Mouse (Mus musculus) myocyte (in vitro differentiated cells): ENCODE data around the gene Gm20388.

Experiments
- CEBPB ChIP-seq: IDR thresholded peaks from 2 replicates; pipeline ENCODE4 v1.6.1; 2011; ENCODE audit warnings: mild to moderate bottlenecking, moderate library complexity; ENCODE audit not compliant: poor library complexity, insufficient read depth, severe bottlenecking
- E2F4 ChIP-seq: IDR thresholded peaks from one replicate; pipeline ENCODE4 v1.6.1; 2011; ENCODE audit warnings: mild to moderate bottlenecking, control low read depth, moderate library complexity; ENCODE audit not compliant: insufficient read depth
- MAX ChIP-seq: IDR thresholded peaks from one replicate; pipeline ENCODE4 v1.6.1; 2011; ENCODE audit warnings: low read depth, mild to moderate bottlenecking, control low read depth
- MYOD1 ChIP-seq, 3 experiments: IDR thresholded peaks; one replicate each; pipeline ENCODE4 v1.6.1; 2011; ENCODE audit warnings: control low read depth in 2 of 3, low read depth in 2 of 3, mild to moderate bottlenecking in 2 of 3, moderate library complexity in 1 of 3; ENCODE audit not compliant: insufficient read length in 2 of 3, control insufficient read depth in 1 of 3
- POLR2A ChIP-seq: IDR thresholded peaks from one replicate; pipeline ENCODE4 v1.6.1; 2011; ENCODE audit warnings: low read depth, mild to moderate bottlenecking, control low read depth, moderate library complexity; ENCODE audit not compliant: insufficient read length
- REST ChIP-seq: IDR thresholded peaks from one replicate; pipeline ENCODE4 v1.6.1; 2011; ENCODE audit warnings: mild to moderate bottlenecking, control low read depth, moderate library complexity; ENCODE audit not compliant: insufficient read depth, insufficient read length
- SRF ChIP-seq: IDR thresholded peaks from one replicate; pipeline ENCODE4 v1.6.1; 2011; ENCODE audit warnings: low read depth; ENCODE audit not compliant: control insufficient read depth, insufficient read length
- TCF12 ChIP-seq: IDR thresholded peaks from one replicate; pipeline ENCODE4 v1.6.1; 2011; ENCODE audit warnings: mild to moderate bottlenecking, control low read depth; ENCODE audit not compliant: poor library complexity, insufficient read depth, severe bottlenecking
- USF1 ChIP-seq: IDR thresholded peaks from one replicate; pipeline ENCODE4 v1.6.1; 2011; ENCODE audit warnings: low read depth, mild to moderate bottlenecking, control low read depth, moderate library complexity

DNA sequence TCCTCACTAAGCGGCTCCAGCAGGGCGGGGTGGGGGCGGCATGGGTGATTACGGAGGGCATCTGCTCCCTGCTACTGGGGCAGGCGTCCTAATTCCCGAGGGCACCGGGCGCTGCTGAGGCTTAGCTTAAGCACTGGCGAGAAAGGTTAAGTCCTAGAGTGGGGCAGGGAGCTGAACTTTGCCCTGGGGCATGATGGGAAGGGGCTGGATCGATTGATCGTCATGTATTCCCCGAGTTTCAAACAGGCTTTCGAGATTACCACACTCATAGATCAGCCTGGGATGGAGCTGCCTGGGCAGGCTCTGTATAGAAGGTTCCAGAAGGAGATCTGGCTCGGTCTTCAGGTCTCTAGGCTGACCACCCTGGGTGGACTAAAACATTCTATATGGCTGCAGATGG lies 711.5 kb downstream of the Gm20388 start:
- TF ChIP-seq MAX (no peak), POLR2A (no peak), MYOD1 (IDR thresholded peaks at IDR 0.05; ENCODE audit: control insufficient read depth in 1 of 3, insufficient read length in 2 of 3, low read depth in 2 of 3) (no peak), USF1 (no peak), E2F4 (no peak), SRF (no peak), CEBPB (no peak), REST (no peak), TCF12 (no peak)
